Mouse (Mus musculus): Measurements from ENCODE around the gene Acy3. TPM values are rescaled to one million over a fixed set of nuclear protein-coding genes. Genes with fewer than 3 reads are reported as not detected.
"Not testable (repeated sequence)": the region's sequence is repeated elsewhere in the genome, so short reads cannot be mapped to it uniquely, and the experiment has no call there.

The Acy3 gene
- polyA plus RNA-seq, 1 experiment from 2014 or later: 8.0 TPM

- Histone ChIP-seq H3K27me3 (ENCODE audit: control insufficient read depth, insufficient read depth, low read length) (no peaks in the 10 kb centered on the region), H3K9ac (ENCODE audit: low read depth, low read length) (no peak overlapping the region), H3K4me2 (no peak overlapping the region), H3K36me3 (ENCODE audit: control insufficient read depth, insufficient read depth, low read length) (no peaks in the 10 kb centered on the region), H3K27ac (ENCODE audit: low read depth, low read length) (no peak overlapping the region), H3K4me3 (ENCODE audit: low read depth, low read length) (no peak overlapping the region), H3K4me1 (ENCODE audit: control insufficient read depth, insufficient read depth, low read length) (no peaks in the 10 kb centered on the region), H3K9me3 (replicated peaks; ENCODE audit: control insufficient read depth, low read length) (no peaks in the 10 kb centered on the region)
- no peak for ATAC-seq (replicated peaks; ENCODE audit: insufficient number of reproducible peaks, low FRiP score, low TSS enrichment)
Observed at GRCm38 (mm10) chr19:3951461-3951860, 34.9 kb upstream of the Acy3 start.

GRCm38 (mm10) chr19:3952099-3952498, 34.3 kb upstream of the Acy3 start:
- Histone ChIP-seq H3K36me3 (ENCODE audit: control insufficient read depth, insufficient read depth, low read length) (no peaks in the 10 kb centered on the region), H3K4me2 (no peak overlapping the region), H3K27me3 (ENCODE audit: control insufficient read depth, insufficient read depth, low read length) (no peaks in the 10 kb centered on the region), H3K9me3 (replicated peaks; ENCODE audit: control insufficient read depth, low read length) (no peaks in the 10 kb centered on the region), H3K9ac (ENCODE audit: low read depth, low read length) (no peak overlapping the region), H3K4me3 (ENCODE audit: low read depth, low read length) (no peak overlapping the region), H3K27ac (ENCODE audit: low read depth, low read length) (no peak overlapping the region), H3K4me1 (ENCODE audit: control insufficient read depth, insufficient read depth, low read length) (no peaks in the 10 kb centered on the region)
- WGBS (ENCODE audit: insufficient replicate concordance): 23% methylated on average over 1 of the region's 1 CpGs
- no peak for ATAC-seq (replicated peaks; ENCODE audit: insufficient number of reproducible peaks, low FRiP score, low TSS enrichment)

- Histone ChIP-seq H3K27me3 (ENCODE audit: control insufficient read depth, insufficient read depth, low read length) (peaks cover 3% of the 10 kb centered on the region; the same call in 1 of the 2 replicates), H3K4me2 (no peak overlapping the region), H3K4me3 (ENCODE audit: low read depth, low read length) (no peak overlapping the region), H3K4me1 (ENCODE audit: control insufficient read depth, insufficient read depth, low read length) (no peaks in the 10 kb centered on the region), H3K36me3 (ENCODE audit: control insufficient read depth, insufficient read depth, low read length) (no peaks in the 10 kb centered on the region), H3K9ac (ENCODE audit: low read depth, low read length) (no peak overlapping the region), H3K27ac (ENCODE audit: low read depth, low read length) (no peak overlapping the region), H3K9me3 (replicated peaks; ENCODE audit: control insufficient read depth, low read length) (no peaks in the 10 kb centered on the region)
- 72% methylated on average over 3 of the region's 3 CpGs for whole genome bisulfite sequencing (ENCODE audit: insufficient replicate concordance)
- no peak for ATAC-seq (replicated peaks; ENCODE audit: insufficient number of reproducible peaks, low FRiP score, low TSS enrichment)
Observed at GRCm38 (mm10) chr19:3955033-3955432, 31.3 kb upstream of the Acy3 start.

GRCm38 (mm10) chr19:3955804-3956203, 30.6 kb upstream of the Acy3 start:
- H3K36me3 ChIP-seq (ENCODE audit: control insufficient read depth, insufficient read depth, low read length): no peaks in the 10 kb centered on the region
- H3K4me2 ChIP-seq: no peak overlapping the region
- H3K4me1 ChIP-seq (ENCODE audit: control insufficient read depth, insufficient read depth, low read length): no peaks in the 10 kb centered on the region
- no peak overlapping the region for H3K9ac ChIP-seq (ENCODE audit: low read depth, low read length)
- H3K27me3 ChIP-seq (ENCODE audit: control insufficient read depth, insufficient read depth, low read length): peaks cover 3% of the 10 kb centered on the region; the same call in 1 of the 2 replicates
- ATAC-seq (replicated peaks; ENCODE audit: insufficient number of reproducible peaks, low FRiP score, low TSS enrichment): no peak
- no peak overlapping the region for H3K4me3 ChIP-seq (ENCODE audit: low read depth, low read length)
- WGBS (ENCODE audit: insufficient replicate concordance): 32% methylated on average over 4 of the region's 4 CpGs
- H3K9me3 ChIP-seq (replicated peaks; ENCODE audit: control insufficient read depth, low read length): no peaks in the 10 kb centered on the region
- H3K27ac ChIP-seq (ENCODE audit: low read depth, low read length): no peak overlapping the region

DNA sequence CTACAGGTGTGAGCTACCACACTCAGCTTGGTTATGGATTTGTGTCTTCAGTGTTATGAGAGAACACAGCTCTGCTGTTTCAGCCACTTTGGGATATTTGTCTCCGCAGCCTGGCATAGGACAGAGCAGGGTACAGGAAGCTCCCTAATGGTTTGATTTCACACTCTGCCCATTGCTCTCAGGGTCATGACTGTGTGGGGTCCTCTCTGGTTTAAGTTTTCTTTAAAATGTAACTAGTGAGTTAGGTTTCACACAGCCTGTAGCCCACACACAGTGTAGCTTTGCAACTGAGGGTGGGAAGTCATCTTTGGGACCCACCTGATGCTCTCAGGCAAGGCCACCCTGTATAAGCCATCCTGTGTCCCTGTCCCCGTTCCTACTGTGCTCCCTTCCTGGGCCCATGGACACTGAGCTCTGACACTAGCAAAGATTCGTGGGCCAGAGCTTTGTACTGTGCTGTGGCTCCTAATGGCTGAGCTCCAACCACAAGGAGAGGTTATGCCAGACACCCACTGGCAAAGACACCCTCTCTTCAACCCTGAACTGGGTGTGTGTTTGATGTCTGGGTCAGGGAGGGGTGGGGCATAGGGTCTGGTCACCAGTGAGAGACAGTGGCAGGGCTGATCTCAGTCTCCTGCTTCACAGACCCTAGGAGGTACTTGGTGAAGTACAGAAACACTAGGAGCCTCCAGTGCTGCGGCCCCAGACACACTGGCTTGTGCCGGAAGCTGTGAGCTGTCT, 28.9 kb upstream of the Acy3 start:
- not testable (repeated sequence) for H3K27ac ChIP-seq (ENCODE audit: low read depth, low read length); H3K4me3 ChIP-seq (ENCODE audit: low read depth, low read length); H3K36me3 ChIP-seq (ENCODE audit: control insufficient read depth, insufficient read depth, low read length); H3K27me3 ChIP-seq (ENCODE audit: control insufficient read depth, insufficient read depth, low read length); H3K9me3 ChIP-seq (replicated peaks; ENCODE audit: control insufficient read depth, low read length); H3K9ac ChIP-seq (ENCODE audit: low read depth, low read length); H3K4me1 ChIP-seq (ENCODE audit: control insufficient read depth, insufficient read depth, low read length); ATAC-seq (replicated peaks; ENCODE audit: insufficient number of reproducible peaks, low FRiP score, low TSS enrichment); H3K4me2 ChIP-seq
- WGBS (ENCODE audit: insufficient replicate concordance): 83% methylated on average over 5 of the region's 5 CpGs

GRCm38 (mm10) chr19:3958470-3958869, 27.9 kb upstream of the Acy3 start, which contains the start of gene Aldh3b3:
Gene Aldh3b3, plus strand, starts transcription at chr19:3958645.
- WGBS (ENCODE audit: insufficient replicate concordance): 74% methylated on average over 4 of the region's 4 CpGs
- Histone ChIP-seq H3K9me3 (replicated peaks; ENCODE audit: control insufficient read depth, low read length) (no peaks in the 10 kb centered on the region), H3K9ac (ENCODE audit: low read depth, low read length) (no peak within 1 kb of the TSS), H3K4me1 (ENCODE audit: control insufficient read depth, insufficient read depth, low read length) (no peaks in the 10 kb centered on the region), H3K27ac (ENCODE audit: low read depth, low read length) (no peak within 1 kb of the TSS), H3K27me3 (ENCODE audit: control insufficient read depth, insufficient read depth, low read length) (peaks cover 3% of the 10 kb centered on the region; the same call in 1 of the 2 replicates), H3K36me3 (ENCODE audit: control insufficient read depth, insufficient read depth, low read length) (no peaks in the 10 kb centered on the region), H3K4me3 (ENCODE audit: low read depth, low read length) (no peak within 1 kb of the TSS), H3K4me2 (no peak within 1 kb of the TSS)
- ATAC-seq (replicated peaks; ENCODE audit: insufficient number of reproducible peaks, low FRiP score, low TSS enrichment): no peak

- Histone ChIP-seq H3K27ac (ENCODE audit: low read depth, low read length) (no peak overlapping the region), H3K36me3 (ENCODE audit: control insufficient read depth, insufficient read depth, low read length) (no peaks in the 10 kb centered on the region), H3K27me3 (ENCODE audit: control insufficient read depth, insufficient read depth, low read length) (peaks cover 5% of the 10 kb centered on the region; the same call in 1 of the 2 replicates), H3K9me3 (replicated peaks; ENCODE audit: control insufficient read depth, low read length) (no peaks in the 10 kb centered on the region), H3K9ac (ENCODE audit: low read depth, low read length) (no peak overlapping the region), H3K4me1 (ENCODE audit: control insufficient read depth, insufficient read depth, low read length) (no peaks in the 10 kb centered on the region), H3K4me2 (no peak overlapping the region), H3K4me3 (ENCODE audit: low read depth, low read length) (no peak overlapping the region)
- no peak for ATAC-seq (replicated peaks; ENCODE audit: insufficient number of reproducible peaks, low FRiP score, low TSS enrichment)
Observed at GRCm38 (mm10) chr19:3959030-3959429, 27.3 kb upstream of the Acy3 start.

GRCm38 (mm10) chr19:3960211-3960610, 26.2 kb upstream of the Acy3 start:
- ATAC-seq (replicated peaks; ENCODE audit: insufficient number of reproducible peaks, low FRiP score, low TSS enrichment): no peak
- Histone ChIP-seq H3K36me3 (ENCODE audit: control insufficient read depth, insufficient read depth, low read length) (no peaks in the 10 kb centered on the region), H3K27ac (ENCODE audit: low read depth, low read length) (no peak overlapping the region), H3K27me3 (ENCODE audit: control insufficient read depth, insufficient read depth, low read length) (peaks cover 5% of the 10 kb centered on the region; the same call in 1 of the 2 replicates), H3K4me2 (no peak overlapping the region), H3K4me1 (ENCODE audit: control insufficient read depth, insufficient read depth, low read length) (no peaks in the 10 kb centered on the region), H3K9ac (ENCODE audit: low read depth, low read length) (no peak overlapping the region), H3K9me3 (replicated peaks; ENCODE audit: control insufficient read depth, low read length) (no peaks in the 10 kb centered on the region), H3K4me3 (ENCODE audit: low read depth, low read length) (no peak overlapping the region)
- 81% methylated on average over 5 of the region's 5 CpGs for WGBS (ENCODE audit: insufficient replicate concordance)

DNA sequence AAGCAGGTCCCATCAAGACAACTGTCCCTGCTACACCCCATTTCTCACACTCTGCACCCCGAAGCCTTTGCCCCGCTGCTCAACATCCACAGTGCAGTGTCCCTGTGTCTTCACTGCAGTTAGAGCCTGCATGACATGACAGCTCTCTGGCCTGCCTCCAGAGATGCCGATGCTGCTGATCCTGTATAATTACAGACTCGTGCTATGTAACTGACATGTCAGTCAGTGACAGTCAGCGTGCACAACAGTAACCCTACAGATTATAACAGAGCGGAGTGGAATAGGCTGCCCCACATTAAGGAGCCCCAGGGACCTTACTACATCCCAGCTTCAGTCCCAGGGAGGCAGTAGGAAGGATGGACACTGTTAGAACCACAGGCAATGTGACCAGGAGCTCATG, 24.6 kb upstream of the Acy3 start:
- WGBS (ENCODE audit: insufficient replicate concordance): 75% methylated on average over 6 of the region's 6 CpGs
- H3K27me3 ChIP-seq (ENCODE audit: control insufficient read depth, insufficient read depth, low read length); H3K27ac ChIP-seq (ENCODE audit: low read depth, low read length): not testable (repeated sequence)

More for the DNA sequence above, 24.6 kb upstream of the Acy3 start:
- H3K4me1 ChIP-seq (ENCODE audit: control insufficient read depth, insufficient read depth, low read length); H3K9ac ChIP-seq (ENCODE audit: low read depth, low read length); H3K4me2 ChIP-seq; H3K4me3 ChIP-seq (ENCODE audit: low read depth, low read length); H3K9me3 ChIP-seq (replicated peaks; ENCODE audit: control insufficient read depth, low read length); ATAC-seq (replicated peaks; ENCODE audit: insufficient number of reproducible peaks, low FRiP score, low TSS enrichment); H3K36me3 ChIP-seq (ENCODE audit: control insufficient read depth, insufficient read depth, low read length): not testable (repeated sequence)
